Mouse (Mus musculus): ENCODE measurements around the gene Sox13. TPM values are rescaled to one million over a fixed set of nuclear protein-coding genes. Genes with fewer than 3 reads are reported as not detected.
"Not testable (repeated sequence)": the region's sequence is repeated elsewhere in the genome, so short reads cannot be mapped to it uniquely, and the experiment has no call there.

Gene Sox13
- polyA plus RNA-seq, 1 experiment = 0.80 TPM

DNA sequence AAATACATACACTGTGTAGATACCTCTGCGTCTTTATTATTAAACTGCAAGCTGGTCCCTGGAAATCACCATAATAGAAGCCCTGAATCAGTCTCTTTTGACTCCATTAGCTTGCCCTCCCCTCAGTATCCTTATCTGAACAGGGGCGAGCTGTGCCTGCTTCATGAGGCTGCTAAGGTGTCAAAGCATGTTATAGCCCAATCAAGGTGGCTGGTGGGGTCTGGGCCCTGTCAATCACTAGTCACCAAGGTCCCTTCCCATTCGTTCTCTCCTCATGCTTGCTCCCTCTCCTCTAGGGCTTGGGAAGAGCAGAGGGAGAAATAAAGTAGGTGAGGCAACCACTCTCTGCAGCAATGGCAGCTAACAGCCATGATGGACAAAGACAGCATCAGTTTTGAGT lies 77.0 kb downstream of the Sox13 start:
- Histone ChIP-seq H3K4me2 (ENCODE audit: low read depth) (no peak overlapping the region), H3K36me3 (ENCODE audit: control insufficient read depth, insufficient read depth) (no peaks in the 10 kb centered on the region), H3ac (ENCODE audit: control insufficient read depth, insufficient read length) (no peak overlapping the region), H3K79me2 (ENCODE audit: control insufficient read depth, insufficient read depth) (no peaks in the 10 kb centered on the region), H3K4me3 (no peak overlapping the region), H3K27me3 (ENCODE audit: control insufficient read depth, insufficient read depth, insufficient read length) (peaks cover 29% of the 10 kb centered on the region)
- TF ChIP-seq E2F4 (IDR thresholded peaks at IDR 0.05; ENCODE audit: insufficient read depth) = no peak
- TF ChIP-seq TCF3 (IDR thresholded peaks at IDR 0.05; ENCODE audit: insufficient read length, low read depth) = no peak
- no peak for TF ChIP-seq POLR2A (IDR thresholded peaks at IDR 0.05; ENCODE audit: insufficient read length, low read depth)
- no peak for TF ChIP-seq POLR2AphosphoS2 (IDR thresholded peaks at IDR 0.05; ENCODE audit: insufficient read length, low read depth)
- no peak for TF ChIP-seq CEBPB (IDR thresholded peaks at IDR 0.05; ENCODE audit: insufficient read depth, poor library complexity, severe bottlenecking)
- TF ChIP-seq SRF (IDR thresholded peaks at IDR 0.05; ENCODE audit: control insufficient read depth, insufficient read length, low read depth) = no peak
- TF ChIP-seq MYOG (IDR thresholded peaks at IDR 0.05; ENCODE audit: control insufficient read depth in 1 of 3, insufficient read depth in 1 of 3, insufficient read length in 2 of 3, low read depth in 2 of 3) = no peak
- no peak for TF ChIP-seq REST (IDR thresholded peaks at IDR 0.05; ENCODE audit: insufficient read depth, insufficient read length)
- no peak for TF ChIP-seq MYOD1 (IDR thresholded peaks at IDR 0.05; ENCODE audit: control insufficient read depth in 1 of 3, insufficient read length in 2 of 3, low read depth in 2 of 3)
- TF ChIP-seq MAX (IDR thresholded peaks at IDR 0.05; ENCODE audit: low read depth) = no peak

DNA sequence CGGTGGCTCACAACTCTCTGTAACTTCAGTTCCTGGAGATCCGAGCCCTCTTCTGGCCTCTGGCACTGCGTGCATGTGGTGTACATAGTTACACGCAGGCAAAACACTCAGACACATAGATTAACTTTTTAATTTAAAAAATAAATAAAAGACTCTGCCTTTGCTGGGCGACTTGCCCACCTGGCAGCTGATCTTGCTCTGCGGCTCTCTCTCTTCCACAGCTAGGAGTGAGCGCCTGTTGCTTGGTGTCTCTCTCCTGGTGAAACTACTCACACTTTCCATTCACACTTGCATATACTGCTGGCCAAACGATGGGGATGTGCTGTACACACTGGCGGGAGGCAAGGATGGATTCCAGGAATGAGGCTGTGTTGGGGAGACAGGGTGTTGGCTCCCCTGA lies 77.6 kb downstream of the Sox13 start:
- TF ChIP-seq TCF3 (IDR thresholded peaks at IDR 0.05; ENCODE audit: insufficient read length, low read depth) (no peak), CEBPB (IDR thresholded peaks at IDR 0.05; ENCODE audit: insufficient read depth, poor library complexity, severe bottlenecking) (no peak), SRF (IDR thresholded peaks at IDR 0.05; ENCODE audit: control insufficient read depth, insufficient read length, low read depth) (no peak), USF1 (IDR thresholded peaks at IDR 0.05; ENCODE audit: low read depth) (no peak), POLR2AphosphoS2 (IDR thresholded peaks at IDR 0.05; ENCODE audit: insufficient read length, low read depth) (no peak), MYOD1 (IDR thresholded peaks at IDR 0.05; ENCODE audit: control insufficient read depth in 1 of 3, insufficient read length in 2 of 3, low read depth in 2 of 3) (no peak), MAX (IDR thresholded peaks at IDR 0.05; ENCODE audit: low read depth) (no peak), REST (IDR thresholded peaks at IDR 0.05; ENCODE audit: insufficient read depth, insufficient read length) (no peak), MYOG (IDR thresholded peaks at IDR 0.05; ENCODE audit: control insufficient read depth in 1 of 3, insufficient read depth in 1 of 3, insufficient read length in 2 of 3, low read depth in 2 of 3) (no peak), E2F4 (IDR thresholded peaks at IDR 0.05; ENCODE audit: insufficient read depth) (no peak), TCF12 (IDR thresholded peaks at IDR 0.05; ENCODE audit: insufficient read depth, poor library complexity, severe bottlenecking) (no peak), POLR2A (IDR thresholded peaks at IDR 0.05; ENCODE audit: insufficient read length, low read depth) (no peak)
- H3K4me2 ChIP-seq (ENCODE audit: low read depth) = no peak overlapping the region
- peaks cover 23% of the 10 kb centered on the region for H3K27me3 ChIP-seq (ENCODE audit: control insufficient read depth, insufficient read depth, insufficient read length)
- no peaks in the 10 kb centered on the region for H3K79me2 ChIP-seq (ENCODE audit: control insufficient read depth, insufficient read depth)
- H3ac ChIP-seq (ENCODE audit: control insufficient read depth, insufficient read length) = no peak overlapping the region
- H3K4me3 ChIP-seq = no peak overlapping the region
- no peaks in the 10 kb centered on the region for H3K36me3 ChIP-seq (ENCODE audit: control insufficient read depth, insufficient read depth)

DNA sequence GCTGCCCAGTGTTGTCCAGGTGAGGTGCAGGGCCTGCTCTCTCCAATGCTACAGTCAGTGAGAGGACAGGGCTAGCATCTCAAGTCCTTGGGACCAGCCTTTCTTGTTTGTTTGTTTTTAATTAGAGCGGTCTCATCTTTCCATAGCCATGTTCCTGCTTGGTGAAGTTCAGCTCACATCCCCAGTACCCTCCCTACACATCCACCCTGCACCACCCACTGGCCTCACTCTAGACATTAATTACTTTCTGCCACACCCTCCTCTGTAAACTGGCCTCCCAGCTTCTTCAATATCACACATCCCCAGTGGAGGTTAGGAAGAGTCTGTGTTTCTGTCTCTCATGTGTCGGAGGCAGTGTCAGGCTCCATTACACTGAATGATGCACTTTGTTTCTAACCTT lies 79.8 kb downstream of the Sox13 start:
- H3K4me2 ChIP-seq (ENCODE audit: low read depth) = no peak overlapping the region
- no peaks in the 10 kb centered on the region for H3K36me3 ChIP-seq (ENCODE audit: control insufficient read depth, insufficient read depth)
- H3K79me2 ChIP-seq (ENCODE audit: control insufficient read depth, insufficient read depth) = no peaks in the 10 kb centered on the region
- H3ac ChIP-seq (ENCODE audit: control insufficient read depth, insufficient read length) = no peak overlapping the region
- H3K27me3 ChIP-seq (ENCODE audit: control insufficient read depth, insufficient read depth, insufficient read length) = peaks cover 13% of the 10 kb centered on the region
- TF ChIP-seq MAX (IDR thresholded peaks at IDR 0.05; ENCODE audit: low read depth) = no peak
- TF ChIP-seq TCF12 (IDR thresholded peaks at IDR 0.05; ENCODE audit: insufficient read depth, poor library complexity, severe bottlenecking) = no peak
- no peak for TF ChIP-seq REST (IDR thresholded peaks at IDR 0.05; ENCODE audit: insufficient read depth, insufficient read length)
- no peak for TF ChIP-seq POLR2A (IDR thresholded peaks at IDR 0.05; ENCODE audit: insufficient read length, low read depth)
- TF ChIP-seq MYOG (IDR thresholded peaks at IDR 0.05; ENCODE audit: control insufficient read depth in 1 of 3, insufficient read depth in 1 of 3, insufficient read length in 2 of 3, low read depth in 2 of 3) = no peak
- no peak for TF ChIP-seq SRF (IDR thresholded peaks at IDR 0.05; ENCODE audit: control insufficient read depth, insufficient read length, low read depth)
- no peak for TF ChIP-seq MYOD1 (IDR thresholded peaks at IDR 0.05; ENCODE audit: control insufficient read depth in 1 of 3, insufficient read length in 2 of 3, low read depth in 2 of 3)
- TF ChIP-seq POLR2AphosphoS2 (IDR thresholded peaks at IDR 0.05; ENCODE audit: insufficient read length, low read depth) = no peak
- H3K4me3 ChIP-seq = no peak overlapping the region

DNA sequence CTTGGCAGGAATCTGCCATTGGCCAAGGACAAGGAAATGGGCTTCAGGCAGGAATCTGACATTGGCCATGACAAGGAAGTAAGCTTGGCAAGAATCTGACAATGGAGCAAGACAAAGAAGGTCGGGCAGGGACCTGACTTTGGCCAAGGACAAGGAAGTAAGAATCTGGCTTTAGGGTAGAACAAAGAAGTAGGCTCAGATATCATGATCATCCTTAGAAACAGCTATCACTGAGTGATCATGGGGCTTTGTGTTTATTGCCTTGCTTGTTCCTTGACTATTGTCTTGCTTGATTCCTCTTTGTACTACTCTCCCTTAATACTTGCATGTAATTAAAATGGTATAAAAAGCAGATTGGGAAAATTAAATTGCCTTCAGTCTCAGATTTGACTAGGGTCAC lies 83.8 kb downstream of the Sox13 start:
- H3ac ChIP-seq (ENCODE audit: control insufficient read depth, insufficient read length); H3K4me3 ChIP-seq; H3K36me3 ChIP-seq (ENCODE audit: control insufficient read depth, insufficient read depth); H3K27me3 ChIP-seq (ENCODE audit: control insufficient read depth, insufficient read depth, insufficient read length); H3K4me2 ChIP-seq (ENCODE audit: low read depth); H3K79me2 ChIP-seq (ENCODE audit: control insufficient read depth, insufficient read depth): not testable (repeated sequence)

DNA sequence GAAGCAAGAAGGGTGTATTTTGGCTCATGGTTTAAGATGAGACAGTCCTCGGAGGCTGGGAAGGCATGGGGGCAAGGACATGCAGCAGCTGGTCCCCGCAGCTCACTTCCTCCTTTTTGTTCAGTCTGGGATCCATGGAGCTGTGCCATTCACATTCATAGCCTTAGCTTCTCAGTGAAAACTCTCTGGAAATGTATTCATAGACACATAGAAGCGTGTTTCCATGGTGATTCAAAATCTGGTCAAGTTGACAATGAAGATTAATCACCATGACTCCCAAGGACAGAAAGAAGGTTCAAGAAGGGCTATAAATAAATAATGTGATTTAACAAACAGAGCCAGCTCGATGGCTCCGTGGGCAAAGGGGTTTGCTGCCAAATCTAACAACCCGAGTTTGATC lies 90.2 kb downstream of the Sox13 start:
- TF ChIP-seq E2F4 (IDR thresholded peaks at IDR 0.05; ENCODE audit: insufficient read depth) (no peak), POLR2AphosphoS2 (IDR thresholded peaks at IDR 0.05; ENCODE audit: insufficient read length, low read depth) (no peak), MYOD1 (IDR thresholded peaks at IDR 0.05; ENCODE audit: control insufficient read depth in 1 of 3, insufficient read length in 2 of 3, low read depth in 2 of 3) (no peak), POLR2A (IDR thresholded peaks at IDR 0.05; ENCODE audit: insufficient read length, low read depth) (no peak), MAX (IDR thresholded peaks at IDR 0.05; ENCODE audit: low read depth) (no peak), MYOG (IDR thresholded peaks at IDR 0.05; ENCODE audit: control insufficient read depth in 1 of 3, insufficient read depth in 1 of 3, insufficient read length in 2 of 3, low read depth in 2 of 3) (no peak), USF1 (IDR thresholded peaks at IDR 0.05; ENCODE audit: low read depth) (no peak), TCF12 (IDR thresholded peaks at IDR 0.05; ENCODE audit: insufficient read depth, poor library complexity, severe bottlenecking) (no peak), SRF (IDR thresholded peaks at IDR 0.05; ENCODE audit: control insufficient read depth, insufficient read length, low read depth) (no peak)
- no peaks in the 10 kb centered on the region for H3K36me3 ChIP-seq (ENCODE audit: control insufficient read depth, insufficient read depth)
- H3ac ChIP-seq (ENCODE audit: control insufficient read depth, insufficient read length) = no peak overlapping the region
- H3K79me2 ChIP-seq (ENCODE audit: control insufficient read depth, insufficient read depth) = no peaks in the 10 kb centered on the region
- H3K4me3 ChIP-seq = no peak overlapping the region
- H3K27me3 ChIP-seq (ENCODE audit: control insufficient read depth, insufficient read depth, insufficient read length) = peaks cover 27% of the 10 kb centered on the region
- no peak overlapping the region for H3K4me2 ChIP-seq (ENCODE audit: low read depth)
